Mouse (Mus musculus) heart, embryonic 13.5 days (tissue): ENCODE measurements around the gene Qtrt2. TPM values are rescaled to one million over a fixed set of nuclear protein-coding genes. Genes with fewer than 3 reads are reported as not detected.

Experiments
- ATAC-seq: fragments of 200-750 bp; cut with Nextera tagmentation; 2 replicates; pipeline ENCODE4 v1.8.0; 2017; ENCODE audit warnings: moderate TSS enrichment; ENCODE audit not compliant: insufficient number of reproducible peaks, low FRiP score, low TSS enrichment; ENCODE audit errors: extremely low read depth
- H3K27ac ChIP-seq: fragments of 300-500 bp; sonication (generic); replicated peaks from 2 replicates; pipeline ENCODE4 v1.5.1; 2015; ENCODE audit warnings: moderate library complexity, mild to moderate bottlenecking, inconsistent platforms
- H3K27me3 ChIP-seq: fragments of 300-500 bp; sonication (generic); replicated peaks from 2 replicates; pipeline ENCODE4 v1.6.1; 2015; ENCODE audit warnings: mild to moderate bottlenecking, inconsistent platforms
- H3K36me3 ChIP-seq: fragments of 300-500 bp; sonication (generic); 2 replicates; pipeline ENCODE4 v1.6.1; 2015; ENCODE audit warnings: mild to moderate bottlenecking, inconsistent platforms
- H3K4me1 ChIP-seq: fragments of 300-500 bp; sonication (generic); 2 replicates; pipeline ENCODE4 v1.6.1; 2015; ENCODE audit warnings: inconsistent platforms
- H3K4me2 ChIP-seq: fragments of 300-500 bp; sonication (generic); 2 replicates; pipeline ENCODE4 v1.6.1; 2015; ENCODE audit warnings: inconsistent platforms, mild to moderate bottlenecking, moderate library complexity
- H3K4me3 ChIP-seq: fragments of 300-500 bp; sonication (generic); 2 replicates; pipeline ENCODE4 v1.5.1; 2015; ENCODE audit warnings: moderate library complexity, mild to moderate bottlenecking, inconsistent platforms
- H3K9ac ChIP-seq: fragments of 300-500 bp; sonication (generic); 2 replicates; pipeline ENCODE4 v1.6.1; 2015; ENCODE audit warnings: inconsistent platforms, mild to moderate bottlenecking, moderate library complexity
- H3K9me3 ChIP-seq: fragments of 300-500 bp; sonication (generic); 2 replicates; pipeline ENCODE4 v1.6.1; 2016; ENCODE audit warnings: inconsistent platforms
- WGBS: fragments of 180-500 bp; shearing (Covaris S2); methylation state at CpG from one replicate; pipeline ENCODE4 v1.1.7; 2015; ENCODE audit warnings: mixed read lengths; 5-methylcytosine and 5-hydroxymethylcytosine counted together
- polyA plus RNA-seq: library from polyadenylated mRNA; unstranded; fragments of >200 nt; fragmentation: Nextera tagmentation; extraction: Ambion mirVana; gene quantifications from 2 replicates; pipeline ENCODE4 v1.2.1, GENCODE M21; 2015

Gene Qtrt2
- polyA plus RNA-seq, 1 experiment from 2014 or later, result 13.7 TPM

GRCm38 (mm10) chr16:43954913-43955312, 28.3 kb upstream of the Qtrt2 start:
- Histone ChIP-seq H3K9ac (no peak overlapping the region), H3K27me3 (no peaks in the 10 kb centered on the region), H3K27ac (no peak overlapping the region), H3K4me2 (no peak overlapping the region), H3K9me3 (no peaks in the 10 kb centered on the region), H3K4me1 (no peaks in the 10 kb centered on the region), H3K36me3 (peaks cover 8% of the 10 kb centered on the region), H3K4me3 (no peak overlapping the region)
- WGBS, result 54% methylated on average over 6 of the region's 6 CpGs
- ATAC-seq, result no peak

GRCm38 (mm10) chr16:43951591-43951990, 25.0 kb upstream of the Qtrt2 start:
- no peak overlapping the region for H3K4me2 ChIP-seq
- H3K9ac ChIP-seq, result no peak overlapping the region
- no peak overlapping the region for H3K4me3 ChIP-seq
- 60% methylated on average over 4 of the region's 4 CpGs for WGBS
- H3K9me3 ChIP-seq, result no peaks in the 10 kb centered on the region
- H3K27ac ChIP-seq, result no peak overlapping the region
- no peaks in the 10 kb centered on the region for H3K4me1 ChIP-seq
- H3K27me3 ChIP-seq, result no peaks in the 10 kb centered on the region
- ATAC-seq, result no peak
- H3K36me3 ChIP-seq, result no peaks in the 10 kb centered on the region

- no peaks in the 10 kb centered on the region for H3K9me3 ChIP-seq
- no peak overlapping the region for H3K4me3 ChIP-seq
- H3K4me1 ChIP-seq, result no peaks in the 10 kb centered on the region
- no peak overlapping the region for H3K27ac ChIP-seq
- no peaks in the 10 kb centered on the region for H3K27me3 ChIP-seq
- WGBS, result 64% methylated on average over 3 of the region's 3 CpGs
- no peak for ATAC-seq
- H3K4me2 ChIP-seq, result no peak overlapping the region
- H3K9ac ChIP-seq, result no peak overlapping the region
- H3K36me3 ChIP-seq, result no peaks in the 10 kb centered on the region
Observed at GRCm38 (mm10) chr16:43945869-43946268, 19.3 kb upstream of the Qtrt2 start.

GRCm38 (mm10) chr16:43945351-43945750, 18.7 kb upstream of the Qtrt2 start:
- no peaks in the 10 kb centered on the region for H3K36me3 ChIP-seq
- H3K4me1 ChIP-seq, result no peaks in the 10 kb centered on the region
- no peaks in the 10 kb centered on the region for H3K9me3 ChIP-seq
- H3K4me2 ChIP-seq, result no peak overlapping the region
- H3K9ac ChIP-seq, result no peak overlapping the region
- no peaks in the 10 kb centered on the region for H3K27me3 ChIP-seq
- no peak for ATAC-seq
- no peak overlapping the region for H3K27ac ChIP-seq
- H3K4me3 ChIP-seq, result no peak overlapping the region
- WGBS, result 75% methylated on average over 3 of the region's 3 CpGs

GRCm38 (mm10) chr16:43940846-43941245, 14.2 kb upstream of the Qtrt2 start:
- no peaks in the 10 kb centered on the region for H3K4me1 ChIP-seq
- 86% methylated on average over 4 of the region's 4 CpGs for WGBS
- H3K36me3 ChIP-seq, result no peaks in the 10 kb centered on the region
- no peaks in the 10 kb centered on the region for H3K27me3 ChIP-seq
- H3K4me3 ChIP-seq, result no peak overlapping the region
- H3K4me2 ChIP-seq, result no peak overlapping the region
- H3K27ac ChIP-seq, result no peak overlapping the region
- no peaks in the 10 kb centered on the region for H3K9me3 ChIP-seq
- H3K9ac ChIP-seq, result no peak overlapping the region
- no peak for ATAC-seq

GRCm38 (mm10) chr16:43935892-43936291, 9.3 kb upstream of the Qtrt2 start:
- no peaks in the 10 kb centered on the region for H3K27me3 ChIP-seq
- no peak overlapping the region for H3K4me3 ChIP-seq
- H3K9ac ChIP-seq, result no peak overlapping the region
- H3K4me1 ChIP-seq, result no peaks in the 10 kb centered on the region
- 53% methylated on average over 3 of the region's 3 CpGs for WGBS
- no peaks in the 10 kb centered on the region for H3K36me3 ChIP-seq
- no peak for ATAC-seq
- H3K9me3 ChIP-seq, result no peaks in the 10 kb centered on the region
- H3K4me2 ChIP-seq, result no peak overlapping the region
- no peak overlapping the region for H3K27ac ChIP-seq

- no peak overlapping the region for H3K4me2 ChIP-seq
- H3K9me3 ChIP-seq, result no peaks in the 10 kb centered on the region
- H3K4me1 ChIP-seq, result no peaks in the 10 kb centered on the region
- no peak for ATAC-seq
- no peak overlapping the region for H3K9ac ChIP-seq
- no peaks in the 10 kb centered on the region for H3K36me3 ChIP-seq
- 56% methylated on average over 3 of the region's 3 CpGs for WGBS
- no peak overlapping the region for H3K4me3 ChIP-seq
- H3K27ac ChIP-seq, result no peak overlapping the region
- no peaks in the 10 kb centered on the region for H3K27me3 ChIP-seq
Observed at GRCm38 (mm10) chr16:43935367-43935766, 8.8 kb upstream of the Qtrt2 start.

GRCm38 (mm10) chr16:43934856-43935255, 8.2 kb upstream of the Qtrt2 start:
- H3K36me3 ChIP-seq, result no peaks in the 10 kb centered on the region
- no peaks in the 10 kb centered on the region for H3K27me3 ChIP-seq
- 79% methylated on average over 8 of the region's 8 CpGs for WGBS
- no peak overlapping the region for H3K4me3 ChIP-seq
- no peak overlapping the region for H3K4me2 ChIP-seq
- no peaks in the 10 kb centered on the region for H3K4me1 ChIP-seq
- H3K27ac ChIP-seq, result no peak overlapping the region
- no peaks in the 10 kb centered on the region for H3K9me3 ChIP-seq
- no peak for ATAC-seq
- no peak overlapping the region for H3K9ac ChIP-seq

- no peak for ATAC-seq
- 70% methylated on average over 6 of the region's 6 CpGs for WGBS
- H3K4me1 ChIP-seq, result no peaks in the 10 kb centered on the region
Observed at GRCm38 (mm10) chr16:43933041-43933440, 6.4 kb upstream of the Qtrt2 start.

GRCm38 (mm10) chr16:43932319-43932718, 5.7 kb upstream of the Qtrt2 start:
- Histone ChIP-seq H3K4me2 (no peak overlapping the region), H3K9me3 (no peaks in the 10 kb centered on the region), H3K36me3 (no peaks in the 10 kb centered on the region), H3K27ac (no peak overlapping the region), H3K4me1 (no peaks in the 10 kb centered on the region), H3K9ac (no peak overlapping the region), H3K27me3 (no peaks in the 10 kb centered on the region), H3K4me3 (no peak overlapping the region)
- WGBS, result 78% methylated on average over 7 of the region's 7 CpGs
- ATAC-seq, result no peak

More at GRCm38 (mm10) chr16:43933041-43933440, 6.4 kb upstream of the Qtrt2 start:
- H3K9ac ChIP-seq, result no peak overlapping the region
- H3K4me3 ChIP-seq, result no peak overlapping the region
- no peak overlapping the region for H3K4me2 ChIP-seq
- no peak overlapping the region for H3K27ac ChIP-seq
- no peaks in the 10 kb centered on the region for H3K9me3 ChIP-seq
- no peaks in the 10 kb centered on the region for H3K27me3 ChIP-seq
- H3K36me3 ChIP-seq, result no peaks in the 10 kb centered on the region

GRCm38 (mm10) chr16:43931502-43931901, 4.9 kb upstream of the Qtrt2 start:
- no peak for ATAC-seq
- no peak overlapping the region for H3K27ac ChIP-seq
- H3K9me3 ChIP-seq, result no peaks in the 10 kb centered on the region
- H3K9ac ChIP-seq, result no peak overlapping the region
- H3K36me3 ChIP-seq, result no peaks in the 10 kb centered on the region
- no peak overlapping the region for H3K4me3 ChIP-seq
- H3K27me3 ChIP-seq, result no peaks in the 10 kb centered on the region
- no peak overlapping the region for H3K4me2 ChIP-seq
- no peaks in the 10 kb centered on the region for H3K4me1 ChIP-seq
- 88% methylated on average over 3 of the region's 3 CpGs for WGBS

- Histone ChIP-seq H3K36me3 (no peaks in the 10 kb centered on the region), H3K9me3 (no peaks in the 10 kb centered on the region), H3K27me3 (no peaks in the 10 kb centered on the region), H3K9ac (no peak overlapping the region), H3K27ac (no peak overlapping the region), H3K4me1 (no peaks in the 10 kb centered on the region), H3K4me3 (no peak overlapping the region), H3K4me2 (no peak overlapping the region)
- no peak for ATAC-seq
Observed at GRCm38 (mm10) chr16:43930577-43930976, 4.0 kb upstream of the Qtrt2 start.
